Mouse (Mus musculus) CH12F3 (cell line): ENCODE measurements around the gene Mylip.

Experiments
- in situ Hi-C: fragments of 300-500 bp; cut with MboI; formaldehyde crosslinking; loops from 2 replicates; pipeline ENCODE4 v1.14.3; 2020; ENCODE audit warnings: low sequenced_read_pairs

Gene Mylip

GRCm38 (mm10) chr13:45389448-45390311 lies at the start of gene Mylip:
Gene Mylip, plus strand, starts transcription at chr13:45389742.
- in situ Hi-C loops: no loop called here

- in situ Hi-C loops: no loop called here
Observed at GRCm38 (mm10) chr13:45341991-45342390, 47.6 kb upstream of the Mylip start.

- in situ Hi-C loops: no loop called here
Observed at GRCm38 (mm10) chr13:45343541-45343940, 46.0 kb upstream of the Mylip start.

GRCm38 (mm10) chr13:45343966-45344365 lies 45.6 kb upstream of the Mylip start:
- in situ Hi-C loops: no loop called here

GRCm38 (mm10) chr13:45345471-45346159 lies 43.9 kb upstream of the Mylip start:
- in situ Hi-C loops: no loop called here

- in situ Hi-C loops: no loop called here
Observed at GRCm38 (mm10) chr13:45351483-45351882, 38.1 kb upstream of the Mylip start.

DNA sequence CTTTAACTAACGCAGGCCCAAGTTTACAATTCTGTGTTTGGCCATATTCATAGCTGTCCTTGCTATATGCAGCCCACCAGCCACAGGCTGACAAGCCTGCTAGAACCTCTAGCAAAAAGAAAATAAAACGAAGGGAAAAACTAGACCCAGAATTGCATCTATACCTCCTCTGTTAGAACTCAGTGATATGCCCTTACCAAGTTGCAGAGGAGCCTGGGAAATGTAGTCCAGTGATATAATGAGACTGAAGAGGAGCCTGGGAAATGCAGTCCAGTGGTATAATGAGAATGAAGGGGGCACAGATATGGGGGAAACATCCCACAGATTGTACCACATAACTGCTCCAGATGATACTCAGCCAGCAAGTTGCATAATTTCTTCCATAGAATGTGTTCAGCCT lies 34.7 kb upstream of the Mylip start:
- in situ Hi-C loops: no loop called here

DNA sequence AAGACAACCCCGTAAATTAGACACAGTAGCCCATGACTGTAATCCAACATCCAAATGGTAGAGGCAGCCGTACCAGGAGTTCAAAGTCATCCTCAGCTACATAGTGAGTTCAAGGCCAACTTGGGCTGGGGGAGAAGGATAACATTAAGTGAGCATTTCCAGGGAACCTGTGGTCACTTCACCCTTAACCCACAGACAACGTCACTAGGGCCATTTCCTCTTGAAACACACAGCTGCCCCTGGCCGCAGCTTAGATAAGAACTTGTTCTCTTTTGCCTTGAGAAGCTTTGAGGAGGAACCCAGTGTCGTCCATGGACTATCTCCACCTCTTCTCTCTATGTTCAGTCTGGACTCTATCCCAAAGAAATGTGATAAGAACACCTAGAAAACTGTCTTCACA lies 31.3 kb upstream of the Mylip start:
- in situ Hi-C loops: no loop called here

GRCm38 (mm10) chr13:45358676-45359323 lies 30.7 kb upstream of the Mylip start:
- in situ Hi-C loops: no loop called here

- in situ Hi-C loops: no loop called here
Observed at GRCm38 (mm10) chr13:45365788-45366187, 23.8 kb upstream of the Mylip start.

GRCm38 (mm10) chr13:45371673-45372072 lies 17.9 kb upstream of the Mylip start:
- in situ Hi-C loops: no loop called here

GRCm38 (mm10) chr13:45372456-45372855 lies 17.1 kb upstream of the Mylip start:
- in situ Hi-C loops: no loop called here

DNA sequence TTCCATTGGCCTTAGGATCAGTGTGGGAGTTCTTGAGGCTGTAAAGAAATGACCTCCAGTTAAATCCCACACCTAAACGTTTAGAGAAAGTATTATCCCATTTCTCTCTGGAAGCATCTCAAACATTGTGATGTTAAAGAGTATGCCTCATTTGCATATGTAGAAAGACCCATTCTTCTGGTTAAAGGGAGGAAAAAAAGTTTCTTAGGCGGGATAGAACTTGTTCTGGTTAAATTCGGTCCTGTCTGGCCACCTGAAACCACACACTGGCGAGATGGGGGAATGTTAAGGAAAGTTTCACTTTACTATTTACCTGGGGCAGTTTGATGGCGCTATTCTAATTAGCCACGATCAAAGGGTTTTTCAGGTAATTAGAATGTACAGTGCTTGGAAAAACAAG lies 14.7 kb upstream of the Mylip start:
- in situ Hi-C loops: no loop called here

DNA sequence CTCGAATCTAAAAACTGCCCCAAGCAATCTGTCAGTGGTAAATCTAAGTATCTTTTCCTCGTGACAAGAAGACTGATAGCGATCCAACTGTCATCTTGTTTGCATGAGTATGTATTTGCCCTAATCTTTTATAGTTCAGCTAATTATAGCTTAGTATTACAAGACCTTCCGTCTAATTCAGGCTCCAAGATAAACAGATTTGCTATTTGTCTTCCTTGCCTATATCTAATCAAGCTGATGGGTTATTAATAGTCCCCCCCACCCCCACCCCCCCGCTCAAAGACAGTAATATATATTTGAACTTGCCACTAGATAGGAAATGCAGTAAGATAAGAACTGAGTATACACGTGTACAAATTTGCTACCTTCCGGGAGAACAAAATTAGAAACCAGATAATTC lies 7.3 kb upstream of the Mylip start:
- in situ Hi-C loops: no loop called here

DNA sequence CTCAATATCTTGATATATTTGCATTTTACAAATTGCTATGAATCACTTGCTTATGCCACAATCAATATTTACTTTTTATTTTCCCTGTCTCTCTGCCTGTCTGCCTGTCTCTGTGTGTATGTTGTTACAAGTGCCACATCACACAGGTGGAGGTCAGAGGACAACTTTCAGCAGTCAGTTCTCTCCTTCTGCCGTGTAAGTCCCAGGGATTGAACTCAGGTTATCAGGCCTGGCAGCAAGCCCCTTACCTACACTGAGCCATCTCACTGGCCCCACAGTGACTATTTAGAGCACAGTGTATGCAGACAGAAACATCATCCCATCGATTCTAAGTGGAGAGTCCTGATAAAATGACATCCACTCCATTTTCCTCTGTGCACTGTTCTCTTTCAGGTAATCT lies 4.9 kb upstream of the Mylip start:
- in situ Hi-C loops: no loop called here

GRCm38 (mm10) chr13:45385521-45385920 lies 4.0 kb upstream of the Mylip start:
- in situ Hi-C loops: no loop called here

DNA sequence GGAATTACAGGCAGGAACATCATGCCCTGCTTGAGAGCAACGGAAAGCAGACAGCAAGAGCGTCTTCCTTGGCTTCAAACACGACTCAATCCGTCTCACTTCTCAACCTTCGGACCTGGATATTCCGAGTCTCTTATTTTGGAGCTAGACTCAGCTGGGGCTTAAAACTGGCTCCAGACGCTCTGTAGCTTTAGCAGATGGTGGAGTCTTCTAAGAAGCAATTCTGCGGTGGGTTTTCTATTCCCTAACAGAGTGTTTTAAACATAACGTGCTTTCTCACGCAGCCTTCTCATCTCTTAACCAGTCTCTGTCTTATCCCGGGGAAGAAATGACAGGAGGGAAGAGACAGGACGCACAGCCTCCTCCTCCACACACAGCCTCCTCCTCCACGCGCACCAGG lies 3.3 kb upstream of the Mylip start:
- in situ Hi-C loops: no loop called here

DNA sequence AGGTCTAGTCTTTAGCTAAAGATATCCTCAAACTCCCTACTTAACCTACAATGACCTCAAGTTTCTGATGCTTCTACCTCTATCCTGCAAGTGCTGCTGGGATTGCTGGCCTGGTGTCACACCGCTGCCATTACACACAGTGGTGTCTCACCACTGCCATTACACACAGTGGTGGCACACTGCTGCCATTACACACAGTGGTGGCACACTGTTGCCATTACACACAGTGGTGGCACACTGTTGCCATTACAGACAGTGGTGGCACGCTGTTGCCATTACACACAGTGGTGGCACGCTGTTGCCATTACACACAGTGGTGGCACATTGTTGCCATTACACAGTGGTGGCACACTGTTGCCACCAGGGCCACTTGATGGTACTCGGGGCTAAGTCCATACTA lies 2.3 kb upstream of the Mylip start:
- in situ Hi-C loops: no loop called here

DNA sequence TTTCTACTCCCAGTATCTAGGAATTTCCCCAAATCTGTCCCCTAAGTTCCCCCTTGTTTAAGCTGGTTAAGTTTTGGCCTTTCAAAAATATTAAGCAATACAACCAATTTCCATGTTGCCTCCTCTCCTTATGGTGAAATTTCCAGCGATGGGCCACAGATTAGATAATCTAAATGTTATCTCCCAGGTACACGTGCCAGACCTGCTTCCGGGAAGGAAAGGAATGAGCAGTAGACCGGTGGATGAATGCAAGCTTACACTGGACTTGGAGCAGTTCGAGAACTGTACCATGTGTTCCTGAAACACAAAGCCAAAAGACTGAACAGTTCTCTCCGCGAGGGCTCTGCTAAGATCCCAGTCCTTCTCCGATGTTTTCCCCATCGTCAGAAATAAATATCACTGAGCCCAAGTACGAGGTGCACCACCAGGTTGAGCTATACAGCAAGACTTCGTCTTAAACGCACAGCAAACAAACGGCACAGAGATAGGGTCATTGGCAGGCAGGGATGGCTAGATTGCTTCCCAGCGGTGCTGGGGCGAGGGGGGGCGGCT lies 1.2 kb upstream of the Mylip start:
- in situ Hi-C loops: no loop called here

- in situ Hi-C loops: no loop called here
Observed at GRCm38 (mm10) chr13:45388889-45389288, 653 bp upstream of the Mylip start.

DNA sequence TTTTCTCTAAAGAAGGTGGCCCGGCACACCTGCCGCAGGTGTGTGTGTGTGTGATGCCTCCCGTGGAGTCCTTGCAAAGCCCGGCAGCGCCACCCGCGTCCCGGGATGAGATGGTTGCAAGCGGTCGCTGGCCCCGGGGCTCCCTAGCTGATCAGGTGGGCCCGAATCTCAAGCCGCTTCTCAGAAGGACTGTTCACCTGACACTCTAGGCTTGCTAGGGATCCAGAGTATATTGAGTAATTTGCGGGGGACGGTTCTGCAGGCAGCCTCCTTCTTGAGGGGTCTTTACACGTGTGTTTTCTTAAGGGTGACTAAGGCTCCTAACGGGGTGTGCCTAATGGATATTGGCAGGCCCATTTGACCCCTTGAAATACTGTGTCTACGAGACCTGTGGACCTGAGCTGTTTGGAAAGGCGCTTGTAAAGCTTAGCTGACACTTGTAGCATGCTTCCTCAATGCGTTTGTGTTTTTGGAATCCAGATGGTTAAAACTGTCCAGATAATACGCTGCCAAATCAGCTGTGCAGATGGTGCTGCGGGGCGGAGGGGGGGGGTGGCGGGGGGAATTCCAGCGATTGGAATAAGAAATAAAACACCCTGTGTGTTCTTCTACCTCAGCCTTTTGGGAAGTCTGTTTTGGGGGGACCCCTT lies 895 bp downstream of the Mylip start:
- in situ Hi-C loops: no loop called here
